Mouse (Mus musculus): ENCODE measurements around the gene Aatk. TPM values are rescaled to one million over a fixed set of nuclear protein-coding genes. Genes with fewer than 3 reads are reported as not detected.
A peak's percentile ranks its signal among the peaks of the same experiment; 100 is the strongest.

Aatk gene
- polyA plus RNA-seq, 1 experiment from 2014 or later: 18.6 TPM

DNA sequence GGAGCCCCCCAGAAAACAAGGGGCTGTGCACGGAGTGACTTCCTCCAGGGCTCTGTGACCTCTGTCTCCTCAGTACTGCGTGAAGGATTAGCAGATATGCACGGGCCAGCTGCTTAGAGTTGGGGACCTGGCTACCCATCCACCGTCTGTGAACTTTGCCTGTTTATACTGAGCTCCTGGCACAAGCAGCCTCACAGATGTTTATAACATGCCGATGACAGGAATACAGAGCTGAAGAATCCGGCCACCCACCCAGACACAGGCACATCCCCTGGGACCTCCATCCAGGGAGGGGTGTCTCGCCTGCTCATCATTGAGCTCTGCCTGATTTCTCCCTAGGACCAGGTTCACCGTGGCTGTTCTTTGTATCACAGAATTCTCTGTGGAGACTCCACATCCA is 14.9 kb downstream of the Aatk start:
- Histone ChIP-seq H3K27ac (no peak overlapping the region), H3K27me3 (no peaks in the 10 kb centered on the region), H3K9ac (replicated peaks) (no peak overlapping the region), H3K4me3 (replicated peaks) (no peak overlapping the region), H3K4me1 (replicated peaks) (peaks cover 16% of the 10 kb centered on the region; the same call in 1 of the 2 replicates), H3K4me2 (replicated peaks) (no peak overlapping the region), H3K9me3 (no peaks in the 10 kb centered on the region), H3K36me3 (no peaks in the 10 kb centered on the region)
- WGBS: 65% methylated on average over 8 of the region's 8 CpGs
- no peak for ATAC-seq

DNA sequence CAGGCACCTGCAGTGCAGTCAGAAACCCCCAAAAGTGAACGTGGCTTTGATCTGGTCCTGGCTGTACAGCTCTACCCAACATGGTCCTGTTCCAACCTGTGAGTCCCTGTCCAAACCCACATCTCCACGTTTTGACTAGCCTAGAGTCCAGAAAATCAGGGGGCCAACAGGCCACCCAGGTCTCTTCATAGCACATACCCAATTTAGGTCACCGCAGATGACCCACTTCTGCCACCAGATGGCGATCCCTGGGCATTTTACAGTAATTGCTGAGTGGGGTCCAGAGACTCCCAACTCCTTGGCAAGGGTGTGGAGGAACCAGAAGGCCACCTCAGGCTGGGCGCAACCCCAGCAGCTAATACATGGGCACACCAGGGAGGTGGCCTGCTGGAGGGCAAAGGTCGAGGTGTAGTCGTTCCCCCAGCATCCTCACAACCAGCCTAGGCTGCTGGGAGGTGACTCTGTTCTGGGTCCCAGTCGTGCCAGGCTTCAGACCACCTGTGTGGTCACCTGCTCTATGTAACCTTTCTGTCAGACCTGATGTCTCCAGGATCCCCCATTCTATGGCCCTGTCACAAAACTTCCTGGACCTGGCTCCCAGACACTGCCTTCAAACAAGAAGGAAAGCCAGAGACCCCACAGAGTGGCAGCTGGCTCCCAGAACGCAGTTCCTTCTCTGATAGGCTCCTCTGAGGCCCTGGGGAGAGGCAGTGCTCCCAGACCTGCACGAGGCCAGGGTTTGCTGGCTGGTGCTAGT is 16.6 kb downstream of the Aatk start:
- Histone ChIP-seq H3K9me3 (no peaks in the 10 kb centered on the region), H3K4me2 (replicated peaks) (no peak overlapping the region), H3K27ac (no peak overlapping the region), H3K4me3 (replicated peaks) (no peak overlapping the region), H3K9ac (replicated peaks) (no peak overlapping the region), H3K4me1 (replicated peaks) (peaks cover 16% of the 10 kb centered on the region; the same call in 1 of the 2 replicates), H3K27me3 (no peaks in the 10 kb centered on the region), H3K36me3 (no peaks in the 10 kb centered on the region)
- ATAC-seq: peak; percentile 73
- WGBS: 39% methylated on average over 10 of the region's 10 CpGs

DNA sequence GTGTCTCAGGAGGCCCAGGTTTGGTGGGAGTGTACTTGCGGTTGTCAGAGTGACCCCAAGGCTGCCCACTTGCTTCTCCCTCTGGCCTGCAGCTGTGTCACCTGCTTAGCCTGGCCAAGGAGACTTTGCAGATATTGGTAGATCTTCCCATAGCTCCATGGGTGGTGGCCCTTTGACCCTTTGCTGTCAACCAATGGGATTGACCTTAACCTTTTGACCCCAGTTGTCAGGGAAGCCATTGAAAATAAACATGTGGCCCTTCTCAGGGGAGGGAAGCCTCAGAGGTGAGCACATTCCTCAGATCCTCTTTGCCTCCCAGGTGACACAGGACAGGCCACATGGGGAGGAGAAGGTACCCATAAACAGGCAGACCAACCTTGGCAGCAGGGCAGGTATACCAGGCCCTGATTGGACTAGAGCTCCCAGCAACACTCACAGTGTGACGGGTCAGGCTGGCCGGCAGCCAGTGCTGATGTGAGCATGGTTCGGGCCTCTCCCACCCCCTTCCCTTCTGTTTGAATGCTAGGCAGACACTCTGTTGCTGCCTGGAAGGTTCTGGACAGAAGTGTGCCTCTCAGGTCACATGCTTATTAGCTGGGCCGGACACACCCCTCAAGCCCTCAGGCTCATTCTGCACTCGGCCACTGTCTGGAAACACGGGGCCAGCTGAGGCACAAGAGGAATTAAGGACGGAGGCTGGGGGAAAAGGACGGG is 17.4 kb downstream of the Aatk start:
- Histone ChIP-seq H3K27ac (no peak overlapping the region), H3K4me2 (replicated peaks) (no peak overlapping the region), H3K4me3 (replicated peaks) (no peak overlapping the region), H3K4me1 (replicated peaks) (peaks cover 16% of the 10 kb centered on the region; the same call in 1 of the 2 replicates), H3K9me3 (no peaks in the 10 kb centered on the region), H3K9ac (replicated peaks) (no peak overlapping the region), H3K36me3 (no peaks in the 10 kb centered on the region), H3K27me3 (no peaks in the 10 kb centered on the region)
- WGBS: 43% methylated on average over 9 of the region's 9 CpGs
- peak; percentile 24 for ATAC-seq

DNA sequence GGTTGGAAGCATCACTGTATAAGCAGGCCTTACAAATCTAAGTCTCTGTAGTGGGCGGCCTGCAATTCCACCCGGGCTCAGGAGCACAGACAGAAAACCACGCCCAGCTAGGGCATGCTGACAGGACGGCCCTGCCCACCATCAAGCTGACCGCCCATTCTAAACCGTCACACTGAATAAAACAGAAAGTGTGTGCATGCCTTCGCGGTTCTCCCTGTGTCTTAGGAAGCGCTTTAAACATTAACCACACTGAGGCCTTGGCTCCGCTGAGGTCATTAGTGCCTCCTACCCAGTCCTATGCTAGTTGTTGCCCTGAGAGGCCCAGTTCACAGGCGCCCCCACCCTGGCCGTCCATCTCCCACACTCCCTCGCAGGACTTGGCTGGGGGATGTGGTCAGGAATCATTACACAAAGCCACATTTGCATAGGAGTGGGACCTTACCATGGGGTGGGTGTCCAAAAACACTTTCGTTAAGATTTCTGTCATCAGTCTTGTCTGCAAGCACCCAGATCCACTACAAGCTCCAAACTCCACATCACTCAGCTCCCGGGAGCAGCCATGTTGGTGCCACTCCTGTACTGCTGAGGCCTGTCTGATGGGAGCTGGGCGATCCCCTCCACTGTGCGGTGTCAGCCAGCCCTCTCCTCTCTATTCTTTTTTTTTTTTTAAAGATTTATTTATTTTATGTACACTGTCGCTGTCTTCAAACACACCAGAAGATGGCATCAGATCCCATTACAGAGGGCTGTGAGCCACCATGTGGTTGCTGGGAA is 18.5 kb downstream of the Aatk start:
- no peaks in the 10 kb centered on the region for H3K9me3 ChIP-seq
- H3K27me3 ChIP-seq: no peaks in the 10 kb centered on the region
- no peaks in the 10 kb centered on the region for H3K36me3 ChIP-seq
- 0 out of 2 replicates have a peak overlapping the region, but pooled peaks have one; percentile 30 for H3K27ac ChIP-seq
- H3K4me1 ChIP-seq (replicated peaks): peaks cover 21% of the 10 kb centered on the region
- no peak overlapping the region for H3K4me3 ChIP-seq (replicated peaks)
- 79% methylated on average over 18 of the region's 18 CpGs for WGBS
- H3K4me2 ChIP-seq (replicated peaks): no peak overlapping the region
- ATAC-seq: no peak
- no peak overlapping the region for H3K9ac ChIP-seq (replicated peaks)

DNA sequence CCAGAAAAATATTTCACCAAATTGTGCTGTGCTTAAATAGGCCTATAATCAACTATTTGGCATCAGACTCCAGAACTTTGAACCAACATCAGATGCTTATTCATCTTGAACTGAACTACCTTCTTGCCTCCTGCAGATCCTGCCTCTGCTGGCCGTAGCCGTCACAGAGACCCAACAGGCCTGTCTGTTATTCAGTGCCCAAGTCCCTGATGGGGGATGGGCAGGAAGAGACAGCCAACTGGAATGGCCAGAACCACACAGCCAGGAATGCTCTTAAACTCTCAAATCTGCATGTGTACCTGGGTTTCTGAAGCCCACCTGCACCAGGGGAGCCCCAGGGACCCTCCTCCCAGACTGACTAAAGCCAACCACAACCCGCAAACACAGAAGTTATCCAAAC is 20.0 kb downstream of the Aatk start:
- H3K9me3 ChIP-seq: no peaks in the 10 kb centered on the region
- no peaks in the 10 kb centered on the region for H3K36me3 ChIP-seq
- H3K27ac ChIP-seq: no peak overlapping the region
- H3K27me3 ChIP-seq: no peaks in the 10 kb centered on the region
- peaks cover 33% of the 10 kb centered on the region for H3K4me1 ChIP-seq (replicated peaks)
- H3K4me3 ChIP-seq (replicated peaks): no peak overlapping the region
- ATAC-seq: no peak
- 82% methylated on average over 3 of the region's 3 CpGs for WGBS
- no peak overlapping the region for H3K9ac ChIP-seq (replicated peaks)
- no peak overlapping the region for H3K4me2 ChIP-seq (replicated peaks)

DNA sequence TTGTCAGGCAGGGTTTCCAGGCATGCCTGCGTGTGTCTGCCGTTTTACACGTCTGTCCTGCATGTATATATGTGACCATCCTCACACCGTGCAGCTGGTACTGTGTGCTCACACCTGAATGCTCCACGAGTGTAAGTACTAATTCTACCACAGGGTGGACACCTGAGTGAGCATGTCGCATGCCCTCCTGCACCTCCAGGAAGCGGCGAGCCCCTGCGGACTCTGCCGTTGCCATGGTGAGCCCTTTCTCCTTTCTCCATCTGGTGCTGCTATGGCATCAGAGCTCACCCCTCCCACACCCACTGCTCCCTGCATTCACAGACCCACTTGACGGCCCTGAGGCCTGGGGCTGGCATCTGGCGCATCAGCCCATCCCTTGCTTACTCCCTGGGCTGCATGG is 24.1 kb downstream of the Aatk start:
- 40% methylated on average over 12 of the region's 12 CpGs for WGBS
- ATAC-seq: peak; percentile 75
- no peaks in the 10 kb centered on the region for H3K9me3 ChIP-seq
- H3K27me3 ChIP-seq: no peaks in the 10 kb centered on the region
- 0 out of 2 replicates have a peak overlapping the region, but pooled peaks have one; percentile 9 for H3K4me2 ChIP-seq (replicated peaks)
- H3K36me3 ChIP-seq: no peaks in the 10 kb centered on the region
- peaks cover 40% of the 10 kb centered on the region for H3K4me1 ChIP-seq (replicated peaks)
- H3K9ac ChIP-seq (replicated peaks): peak overlapping the region; percentile 51
- H3K27ac ChIP-seq: peak overlapping the region; percentile 78
- no peak overlapping the region for H3K4me3 ChIP-seq (replicated peaks)

DNA sequence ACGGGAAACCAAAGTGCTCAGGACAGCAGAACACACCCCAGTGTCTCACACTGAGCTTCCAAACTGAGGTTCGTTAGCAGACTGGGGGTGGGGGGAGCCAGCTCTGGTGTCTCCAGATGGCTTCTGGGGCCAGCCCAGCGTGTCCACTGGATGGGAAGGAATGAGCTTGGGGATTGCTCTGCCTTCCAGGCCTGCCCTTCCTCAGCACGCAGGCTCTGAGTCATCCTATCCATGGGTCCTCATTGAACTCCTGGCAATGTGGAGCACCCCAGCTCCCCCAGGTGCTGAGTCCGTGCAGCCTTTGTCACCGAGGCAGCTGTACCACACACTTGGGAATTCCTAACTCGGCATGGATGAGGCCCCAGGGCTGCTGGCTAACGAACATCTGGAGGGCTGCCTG is 24.8 kb downstream of the Aatk start:
- WGBS: 52% methylated on average over 8 of the region's 8 CpGs
- Histone ChIP-seq H3K36me3 (no peaks in the 10 kb centered on the region), H3K4me3 (replicated peaks) (no peak overlapping the region), H3K27ac (peak overlapping the region; percentile 78), H3K4me1 (replicated peaks) (peaks cover 40% of the 10 kb centered on the region), H3K27me3 (no peaks in the 10 kb centered on the region), H3K4me2 (replicated peaks) (no peak overlapping the region), H3K9me3 (no peaks in the 10 kb centered on the region), H3K9ac (replicated peaks) (no peak overlapping the region)
- 0 out of 2 replicates have a peak, but pooled peaks have one; percentile 2 for ATAC-seq

DNA sequence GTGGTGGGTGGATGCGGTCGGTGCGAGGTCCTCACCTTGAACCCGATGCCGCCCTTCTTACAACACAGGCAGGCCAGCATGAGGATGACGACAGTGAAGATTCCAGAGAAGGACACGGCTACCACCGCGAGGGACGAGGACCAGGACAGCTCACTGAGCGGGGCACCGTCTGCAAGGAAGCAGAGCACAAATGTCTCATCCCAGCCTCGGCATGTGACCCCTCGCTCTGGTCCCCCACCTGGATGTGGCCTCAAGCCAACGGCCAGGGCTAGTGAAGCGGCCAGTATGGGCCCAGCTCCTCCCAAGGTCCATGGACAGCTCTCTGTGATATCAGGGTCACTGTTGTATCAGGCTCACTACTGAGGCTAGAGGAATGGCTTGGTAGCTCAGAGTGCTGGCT is 25.6 kb downstream of the Aatk start:
- WGBS: 91% methylated on average over 16 of the region's 16 CpGs
- Histone ChIP-seq H3K4me1 (replicated peaks) (peaks cover 40% of the 10 kb centered on the region), H3K4me2 (replicated peaks) (no peak overlapping the region), H3K27ac (no peak overlapping the region), H3K9me3 (no peaks in the 10 kb centered on the region), H3K27me3 (no peaks in the 10 kb centered on the region), H3K4me3 (replicated peaks) (no peak overlapping the region), H3K36me3 (no peaks in the 10 kb centered on the region), H3K9ac (replicated peaks) (no peak overlapping the region)
- no peak for ATAC-seq

DNA sequence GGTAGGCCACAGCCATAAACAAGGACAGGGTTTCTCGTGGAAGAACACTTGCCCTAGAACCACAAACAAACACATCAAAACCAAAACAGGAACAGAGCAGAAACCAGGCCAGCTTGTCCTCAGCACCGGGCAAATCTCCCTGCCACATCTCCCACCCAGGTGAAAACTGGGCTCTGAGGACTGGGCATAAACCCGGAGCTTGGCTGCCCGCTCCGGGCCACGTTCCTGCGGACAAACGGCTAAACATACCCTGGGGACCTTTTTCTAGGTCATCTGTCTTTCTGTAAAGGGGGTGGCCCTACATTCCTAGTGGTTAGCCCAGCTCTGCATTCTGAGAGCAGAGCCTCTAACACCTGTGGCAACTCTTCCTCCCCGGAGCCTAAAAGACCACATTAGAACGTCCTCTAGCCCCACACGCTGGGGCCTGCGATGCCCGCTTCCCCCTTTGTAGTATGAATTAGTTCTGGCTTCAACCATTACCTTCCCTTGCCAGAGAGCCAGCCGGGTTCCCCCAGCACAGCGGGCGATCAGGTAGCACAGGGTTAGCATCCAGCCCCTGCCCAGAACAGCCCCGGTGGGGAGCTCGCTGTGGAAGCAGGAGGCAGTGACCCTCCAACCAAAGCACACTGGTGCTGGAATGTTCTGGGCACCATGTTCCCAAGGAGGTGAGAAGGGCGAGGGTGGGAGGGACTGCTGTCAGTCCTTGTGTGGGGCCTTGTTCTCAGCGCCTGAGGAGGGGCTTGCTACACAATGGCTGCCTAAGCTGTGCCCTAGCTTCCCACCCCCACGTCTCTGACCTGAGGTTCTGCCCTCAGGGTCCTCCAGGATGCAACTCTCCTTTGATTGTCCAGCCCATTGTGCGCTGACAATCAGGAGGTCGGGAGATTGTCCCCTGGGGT is 27.2 kb downstream of the Aatk start:
- Histone ChIP-seq H3K4me3 (replicated peaks) (no peak overlapping the region), H3K4me2 (replicated peaks) (no peak overlapping the region), H3K27me3 (no peaks in the 10 kb centered on the region), H3K27ac (no peak overlapping the region), H3K36me3 (peaks cover 7% of the 10 kb centered on the region; the same call in 1 of the 2 replicates), H3K9ac (replicated peaks) (peak overlapping the region; percentile 14), H3K9me3 (no peaks in the 10 kb centered on the region), H3K4me1 (replicated peaks) (peaks cover 40% of the 10 kb centered on the region)
- WGBS: 44% methylated on average over 23 of the region's 23 CpGs
- ATAC-seq: no peak

DNA sequence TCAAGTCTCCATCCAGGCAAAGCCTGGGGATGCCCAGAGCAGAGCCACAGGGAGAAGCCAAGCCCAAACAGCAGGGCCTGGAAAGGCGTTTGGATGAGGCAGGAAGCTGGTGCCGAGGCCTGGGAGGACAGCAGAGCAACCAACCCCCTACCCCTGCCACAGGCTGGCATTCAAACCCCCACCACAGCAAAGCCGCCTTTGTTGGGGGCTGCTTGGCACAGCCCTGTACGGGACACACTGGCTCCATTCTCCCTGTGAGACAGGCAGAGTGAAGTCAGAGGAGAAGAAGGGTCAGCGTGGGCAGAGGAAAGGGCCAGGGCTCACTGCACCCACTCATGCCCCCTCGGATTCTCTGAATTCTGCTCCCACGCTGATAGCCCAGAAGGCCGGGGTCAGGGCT is 30.0 kb downstream of the Aatk start:
- H3K4me3 ChIP-seq (replicated peaks): no peak overlapping the region
- H3K4me1 ChIP-seq (replicated peaks): peaks cover 33% of the 10 kb centered on the region
- no peaks in the 10 kb centered on the region for H3K9me3 ChIP-seq
- ATAC-seq: no peak
- no peak overlapping the region for H3K9ac ChIP-seq (replicated peaks)
- no peak overlapping the region for H3K27ac ChIP-seq
- peaks cover 4% of the 10 kb centered on the region; the same call in 1 of the 2 replicates for H3K27me3 ChIP-seq
- H3K4me2 ChIP-seq (replicated peaks): no peak overlapping the region
- 89% methylated on average over 8 of the region's 8 CpGs for WGBS
- H3K36me3 ChIP-seq: peaks cover 11% of the 10 kb centered on the region

DNA sequence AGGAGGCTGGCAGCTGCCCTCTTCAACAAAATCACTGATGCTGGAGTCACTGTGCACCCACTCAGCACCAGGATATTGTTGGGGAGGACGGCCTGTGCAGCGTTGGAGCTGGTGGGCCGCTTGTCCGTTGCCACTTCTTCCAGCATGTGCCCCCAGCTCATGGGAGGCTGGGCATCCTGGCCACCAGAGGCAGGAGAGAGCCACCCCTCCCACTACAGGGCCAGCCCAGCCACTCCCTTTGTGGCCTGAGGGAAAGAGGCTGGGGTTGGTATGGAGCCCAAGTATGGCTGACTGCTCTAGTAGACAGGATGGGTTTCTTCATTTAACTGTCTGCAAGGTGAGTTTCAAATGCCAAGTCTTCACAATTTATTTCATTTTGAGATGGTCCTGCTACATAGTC is 32.2 kb downstream of the Aatk start:
- Histone ChIP-seq H3K36me3 (peaks cover 28% of the 10 kb centered on the region), H3K4me1 (replicated peaks) (peaks cover 30% of the 10 kb centered on the region), H3K9ac (replicated peaks) (no peak overlapping the region), H3K9me3 (no peaks in the 10 kb centered on the region), H3K4me2 (replicated peaks) (no peak overlapping the region), H3K27ac (no peak overlapping the region), H3K27me3 (peaks cover 8% of the 10 kb centered on the region; the same call in 1 of the 2 replicates), H3K4me3 (replicated peaks) (no peak overlapping the region)
- no peak for ATAC-seq
- 94% methylated on average over 4 of the region's 4 CpGs for WGBS

Data from midbrain, embryonic 13.5 days (tissue).